Mouse (Mus musculus): ENCODE results near the gene Gramd2.

Gramd2 gene

GRCm38 (mm10) chr9:59691635-59692094 is 11.7 kb downstream of the Gramd2 start:
- ChIA-PET POLR2A (interaction anchor here (0.6 to 38.3 kb wide), 23 partner anchors 10 to 265 kb away, joined by 3 to 1470 read pairs (median 4); partner anchors contain the start of genes Gramd2 (in 2 of the 4), Pkm (in 2 of the 4), Myo9a (in 1 of the 4) and Senp8 (in 1 of the 4)), CTCF (interaction anchor here in 1 of 4 experiments (0.6 to 1.3 kb wide), 3 partner anchors 9 to 268 kb away, joined by 3 to 4 read pairs (median 4); no protein-coding TSS in a partner anchor)

- ChIA-PET POLR2A (interaction anchor here (0.6 to 38.3 kb wide), 19 partner anchors 10 to 264 kb away, joined by 3 to 1470 read pairs (median 4); partner anchors contain the start of genes Gramd2 (in 2 of the 4), Pkm (in 2 of the 4), Myo9a (in 1 of the 4) and Senp8 (in 1 of the 4)), CTCF (interaction anchor here in 2 of 4 experiments (0.5 to 1.3 kb wide), 4 partner anchors 9 to 267 kb away, joined by 3 to 5 read pairs (median 4); no protein-coding TSS in a partner anchor)
Observed at GRCm38 (mm10) chr9:59692145-59692544, 12.2 kb downstream of the Gramd2 start.

- CTCF ChIA-PET = interaction anchor here in 1 of 4 experiments (1.2 kb wide), 1 partner anchor 29 kb away, joined by 3 read pairs; no protein-coding TSS in a partner anchor
- POLR2A ChIA-PET = interaction anchor here (0.8 to 38.3 kb wide), 11 partner anchors 9 to 38 kb away, joined by 3 to 1470 read pairs (median 3); partner anchors contain the start of genes Pkm (in 3 of the 4) and Gramd2 (in 2 of the 4)
Observed at GRCm38 (mm10) chr9:59694571-59695450, 14.9 kb downstream of the Gramd2 start.

- POLR2A ChIA-PET = interaction anchor here (0.5 to 38.3 kb wide), 12 partner anchors 9 to 78 kb away, joined by 3 to 1470 read pairs (median 3); partner anchors contain the start of genes Pkm (in 3 of the 4) and Gramd2 (in 2 of the 4)
- CTCF ChIA-PET = interaction anchor here in 2 of 4 experiments (0.9 to 1.2 kb wide), 2 partner anchors 29 to 274 kb away, joined by 3 read pairs; no protein-coding TSS in a partner anchor
Observed at GRCm38 (mm10) chr9:59695451-59695813, 15.5 kb downstream of the Gramd2 start.

- ChIA-PET POLR2A (interaction anchor here in 2 of 4 experiments (1.0 to 38.3 kb wide), 7 partner anchors 8 to 55 kb away, joined by 3 to 1470 read pairs (median 8); partner anchors contain the start of genes Pkm (in 2 of the 2), Gramd2 (in 1 of the 2), Myo9a (in 1 of the 2) and Senp8 (in 1 of the 2)), CTCF (interaction anchor here in 1 of 4 experiments (0.9 kb wide), 1 partner anchor 273 kb away, joined by 3 read pairs; no protein-coding TSS in a partner anchor)
Observed at GRCm38 (mm10) chr9:59696381-59696780, 16.4 kb downstream of the Gramd2 start.

GRCm38 (mm10) chr9:59701094-59701493 is 21.1 kb downstream of the Gramd2 start:
- ChIA-PET POLR2A (interaction anchor here in 3 of 4 experiments (0.5 to 4.5 kb wide), 11 partner anchors 7 to 586 kb away, joined by 3 to 27 read pairs (median 5); partner anchors contain the start of genes Gramd2 (in 2 of the 3) and Pkm (in 2 of the 3)), CTCF (interaction anchor here in 1 of 4 experiments (1.0 kb wide), 1 partner anchor 13 kb away, joined by 3 read pairs; no protein-coding TSS in a partner anchor)

- CTCF ChIA-PET = no interaction called here
- POLR2A ChIA-PET = interaction anchor here in 2 of 4 experiments (0.9 to 4.5 kb wide), 5 partner anchors 11 to 45 kb away, joined by 3 to 27 read pairs (median 4); partner anchors contain the start of gene Pkm (in 1 of the 2)
Observed at GRCm38 (mm10) chr9:59703099-59703498, 23.2 kb downstream of the Gramd2 start.

GRCm38 (mm10) chr9:59706850-59707825 is 27.2 kb downstream of the Gramd2 start:
- POLR2A ChIA-PET = interaction anchor here (0.6 to 4.2 kb wide), 32 partner anchors 9 to 1076 kb away, joined by 3 to 36 read pairs (median 3); partner anchors contain the start of genes Gramd2 (in 2 of the 4), Pkm (in 2 of the 4), Adpgk (in 1 of the 4) and Celf6 (in 1 of the 4)
- CTCF ChIA-PET = interaction anchor here in 2 of 4 experiments (0.6 to 1.8 kb wide), 4 partner anchors 9 to 48 kb away, joined by 3 to 5 read pairs (median 4); no protein-coding TSS in a partner anchor

GRCm38 (mm10) chr9:59709225-59709624 is 29.3 kb downstream of the Gramd2 start:
- ChIA-PET POLR2A (interaction anchor here in 3 of 4 experiments (0.5 to 4.2 kb wide), 6 partner anchors 9 to 571 kb away, joined by 3 to 36 read pairs (median 4); partner anchors contain the start of genes Gramd2 (in 1 of the 3) and Pkm (in 1 of the 3)), CTCF (no interaction called here)

- ChIA-PET CTCF (interaction anchor here in 2 of 4 experiments (0.7 to 1.7 kb wide), 7 partner anchors 9 to 249 kb away, joined by 3 to 5 read pairs (median 3); partner anchors contain the start of genes Myo9a (in 1 of the 2) and Senp8 (in 1 of the 2)), POLR2A (interaction anchor here in 2 of 4 experiments (0.6 to 1.7 kb wide), 10 partner anchors 9 to 60 kb away, joined by 3 to 6 read pairs (median 3); partner anchors contain the start of genes Gramd2 (in 1 of the 2) and Pkm (in 1 of the 2))
Observed at GRCm38 (mm10) chr9:59716275-59716898, 36.4 kb downstream of the Gramd2 start.

- POLR2A ChIA-PET = no interaction called here
Observed at GRCm38 (mm10) chr9:59718237-59718636, 38.3 kb downstream of the Gramd2 start.

GRCm38 (mm10) chr9:59721144-59721543 is 41.2 kb downstream of the Gramd2 start:
- POLR2A ChIA-PET = no interaction called here
- CTCF ChIA-PET = interaction anchor here in 2 of 4 experiments (0.8 to 1.7 kb wide), 2 partner anchors 72 to 248 kb away, joined by 3 to 5 read pairs; no protein-coding TSS in a partner anchor

More at GRCm38 (mm10) chr9:59718237-59718636, 38.3 kb downstream of the Gramd2 start:
- CTCF ChIA-PET = no interaction called here

GRCm38 (mm10) chr9:59723096-59723657 is 43.2 kb downstream of the Gramd2 start:
- CTCF ChIA-PET = interaction anchor here in 3 of 4 experiments (0.5 to 3.1 kb wide), 17 partner anchors 16 to 819 kb away, joined by 3 to 17 read pairs (median 4); partner anchors contain the start of gene Celf6 (in 1 of the 3)
- POLR2A ChIA-PET = interaction anchor here in 3 of 4 experiments (0.7 to 3.8 kb wide), 24 partner anchors 8 to 236 kb away, joined by 3 to 26 read pairs (median 4); partner anchors contain the start of genes Myo9a (in 2 of the 3), Pkm (in 2 of the 3), Senp8 (in 2 of the 3) and Gramd2 (in 1 of the 3)

- CTCF ChIA-PET = interaction anchor here in 3 of 4 experiments (0.6 to 3.1 kb wide), 17 partner anchors 17 to 819 kb away, joined by 3 to 17 read pairs (median 4); partner anchors contain the start of gene Celf6 (in 1 of the 3)
- POLR2A ChIA-PET = interaction anchor here in 3 of 4 experiments (0.7 to 3.8 kb wide), 28 partner anchors 8 to 239 kb away, joined by 3 to 26 read pairs (median 4); partner anchors contain the start of genes Myo9a (in 2 of the 3), Pkm (in 2 of the 3), Senp8 (in 2 of the 3) and Gramd2 (in 1 of the 3)
Observed at GRCm38 (mm10) chr9:59723791-59724442, 44.0 kb downstream of the Gramd2 start.

GRCm38 (mm10) chr9:59725515-59725914 is 45.6 kb downstream of the Gramd2 start:
- CTCF ChIA-PET = interaction anchor here in 2 of 4 experiments (1.0 to 3.1 kb wide), 4 partner anchors 9 to 243 kb away, joined by 3 to 17 read pairs (median 3); no protein-coding TSS in a partner anchor
- POLR2A ChIA-PET = interaction anchor here in 2 of 4 experiments (0.7 to 3.8 kb wide), 10 partner anchors 9 to 1150 kb away, joined by 3 to 26 read pairs (median 4); partner anchors contain the start of genes Pkm (in 2 of the 2), Gramd2 (in 1 of the 2), Myo9a (in 1 of the 2) and Senp8 (in 1 of the 2)
